Mouse (Mus musculus): Measurements from ENCODE around the gene Sap30. TPM values are rescaled to one million over a fixed set of nuclear protein-coding genes. Genes with fewer than 3 reads are reported as not detected.
"Not testable (repeated sequence)": the region's sequence is repeated elsewhere in the genome, so short reads cannot be mapped to it uniquely, and the experiment has no call there.

Gene Sap30
- polyA plus RNA-seq, 1 experiment, result 52.5 TPM

GRCm38 (mm10) chr8:57530238-57530637 lies 42.6 kb upstream of the Sap30 start:
- Histone ChIP-seq H3K36me3 (ENCODE audit: control insufficient read depth, insufficient read depth, low read length, poor library complexity, severe bottlenecking) (peaks cover 4% of the 10 kb centered on the region), H3K9me3 (replicated peaks; ENCODE audit: control insufficient read depth, insufficient read depth, low read length, poor library complexity, severe bottlenecking) (peaks cover 8% of the 10 kb centered on the region), H3K4me3 (ENCODE audit: low read depth, low read length) (no peak overlapping the region), H3K9ac (ENCODE audit: low read depth, poor library complexity, severe bottlenecking) (no peak overlapping the region), H3K27ac (ENCODE audit: insufficient read depth, low read length) (no peak overlapping the region), H3K27me3 (ENCODE audit: control insufficient read depth, insufficient read depth, low read length, poor library complexity, severe bottlenecking) (no peaks in the 10 kb centered on the region), H3K4me1 (ENCODE audit: control insufficient read depth, insufficient read depth, low read length) (no peaks in the 10 kb centered on the region)
- TF ChIP-seq POLR2A (IDR thresholded peaks at IDR 0.05; ENCODE audit: insufficient read depth, low read length), result no peak
- no peak for TF ChIP-seq CTCF (IDR thresholded peaks at IDR 0.05; ENCODE audit: low read depth, low read length)
- TF ChIP-seq EP300 (IDR thresholded peaks at IDR 0.05; ENCODE audit: insufficient read depth, low read depth, low read length), result no peak

- TF ChIP-seq POLR2A (IDR thresholded peaks at IDR 0.05; ENCODE audit: insufficient read depth, low read length) (no peak), CTCF (IDR thresholded peaks at IDR 0.05; ENCODE audit: low read depth, low read length) (no peak), EP300 (IDR thresholded peaks at IDR 0.05; ENCODE audit: insufficient read depth, low read depth, low read length) (no peak)
- Histone ChIP-seq H3K9me3 (replicated peaks; ENCODE audit: control insufficient read depth, insufficient read depth, low read length, poor library complexity, severe bottlenecking) (peaks cover 19% of the 10 kb centered on the region), H3K27ac (ENCODE audit: insufficient read depth, low read length) (no peak overlapping the region), H3K27me3 (ENCODE audit: control insufficient read depth, insufficient read depth, low read length, poor library complexity, severe bottlenecking) (no peaks in the 10 kb centered on the region), H3K4me1 (ENCODE audit: control insufficient read depth, insufficient read depth, low read length) (no peaks in the 10 kb centered on the region), H3K36me3 (ENCODE audit: control insufficient read depth, insufficient read depth, low read length, poor library complexity, severe bottlenecking) (peaks cover 7% of the 10 kb centered on the region), H3K9ac (ENCODE audit: low read depth, poor library complexity, severe bottlenecking) (no peak overlapping the region), H3K4me3 (ENCODE audit: low read depth, low read length) (no peak overlapping the region)
Observed at GRCm38 (mm10) chr8:57528036-57528435, 40.4 kb upstream of the Sap30 start.

GRCm38 (mm10) chr8:57520186-57520786 lies 32.6 kb upstream of the Sap30 start:
- no peaks in the 10 kb centered on the region for H3K4me1 ChIP-seq (ENCODE audit: control insufficient read depth, insufficient read depth, low read length)
- no peak overlapping the region for H3K4me3 ChIP-seq (ENCODE audit: low read depth, low read length)
- no peak for TF ChIP-seq POLR2A (IDR thresholded peaks at IDR 0.05; ENCODE audit: insufficient read depth, low read length)
- H3K27me3 ChIP-seq (ENCODE audit: control insufficient read depth, insufficient read depth, low read length, poor library complexity, severe bottlenecking), result no peaks in the 10 kb centered on the region
- H3K9me3 ChIP-seq (replicated peaks; ENCODE audit: control insufficient read depth, insufficient read depth, low read length, poor library complexity, severe bottlenecking), result peaks cover 18% of the 10 kb centered on the region
- no peak overlapping the region for H3K9ac ChIP-seq (ENCODE audit: low read depth, poor library complexity, severe bottlenecking)
- no peak overlapping the region for H3K27ac ChIP-seq (ENCODE audit: insufficient read depth, low read length)
- H3K36me3 ChIP-seq (ENCODE audit: control insufficient read depth, insufficient read depth, low read length, poor library complexity, severe bottlenecking), result peaks cover 26% of the 10 kb centered on the region

GRCm38 (mm10) chr8:57517723-57518122 lies 30.1 kb upstream of the Sap30 start:
- H3K4me3 ChIP-seq (ENCODE audit: low read depth, low read length), result no peak overlapping the region
- H3K9me3 ChIP-seq (replicated peaks; ENCODE audit: control insufficient read depth, insufficient read depth, low read length, poor library complexity, severe bottlenecking), result peaks cover 7% of the 10 kb centered on the region; the same call in 1 of the 2 replicates
- no peaks in the 10 kb centered on the region for H3K27me3 ChIP-seq (ENCODE audit: control insufficient read depth, insufficient read depth, low read length, poor library complexity, severe bottlenecking)
- H3K4me1 ChIP-seq (ENCODE audit: control insufficient read depth, insufficient read depth, low read length), result no peaks in the 10 kb centered on the region
- TF ChIP-seq POLR2A (IDR thresholded peaks at IDR 0.05; ENCODE audit: insufficient read depth, low read length) (no peak), EP300 (IDR thresholded peaks at IDR 0.05; ENCODE audit: insufficient read depth, low read depth, low read length) (no peak), CTCF (IDR thresholded peaks at IDR 0.05; ENCODE audit: low read depth, low read length) (no peak)
- H3K27ac ChIP-seq (ENCODE audit: insufficient read depth, low read length), result no peak overlapping the region
- peaks cover 45% of the 10 kb centered on the region for H3K36me3 ChIP-seq (ENCODE audit: control insufficient read depth, insufficient read depth, low read length, poor library complexity, severe bottlenecking)
- no peak overlapping the region for H3K9ac ChIP-seq (ENCODE audit: low read depth, poor library complexity, severe bottlenecking)

GRCm38 (mm10) chr8:57516685-57517084 lies 29.0 kb upstream of the Sap30 start:
- peaks cover 47% of the 10 kb centered on the region for H3K36me3 ChIP-seq (ENCODE audit: control insufficient read depth, insufficient read depth, low read length, poor library complexity, severe bottlenecking)

GRCm38 (mm10) chr8:57513178-57513661 lies 25.6 kb upstream of the Sap30 start:
- not testable (repeated sequence) for H3K4me1 ChIP-seq (ENCODE audit: control insufficient read depth, insufficient read depth, low read length); H3K9me3 ChIP-seq (replicated peaks; ENCODE audit: control insufficient read depth, insufficient read depth, low read length, poor library complexity, severe bottlenecking); H3K27me3 ChIP-seq (ENCODE audit: control insufficient read depth, insufficient read depth, low read length, poor library complexity, severe bottlenecking)
- Histone ChIP-seq H3K36me3 (ENCODE audit: control insufficient read depth, insufficient read depth, low read length, poor library complexity, severe bottlenecking) (peaks cover 56% of the 10 kb centered on the region), H3K9ac (ENCODE audit: low read depth, poor library complexity, severe bottlenecking) (peak overlapping the region; percentile 100), H3K27ac (ENCODE audit: insufficient read depth, low read length) (peak overlapping the region; percentile 67; the same call in 1 of the 2 replicates), H3K4me3 (ENCODE audit: low read depth, low read length) (peak overlapping the region; percentile 88)

More at GRCm38 (mm10) chr8:57516685-57517084, 29.0 kb upstream of the Sap30 start:
- not testable (repeated sequence) for H3K9ac ChIP-seq (ENCODE audit: low read depth, poor library complexity, severe bottlenecking); H3K9me3 ChIP-seq (replicated peaks; ENCODE audit: control insufficient read depth, insufficient read depth, low read length, poor library complexity, severe bottlenecking); H3K4me3 ChIP-seq (ENCODE audit: low read depth, low read length); H3K27me3 ChIP-seq (ENCODE audit: control insufficient read depth, insufficient read depth, low read length, poor library complexity, severe bottlenecking); H3K4me1 ChIP-seq (ENCODE audit: control insufficient read depth, insufficient read depth, low read length); H3K27ac ChIP-seq (ENCODE audit: insufficient read depth, low read length)

Data from ES-Bruce4 (cell line).